ENCODE assay signal across 24 mouse cellular contexts in the genomic region with DNA sequence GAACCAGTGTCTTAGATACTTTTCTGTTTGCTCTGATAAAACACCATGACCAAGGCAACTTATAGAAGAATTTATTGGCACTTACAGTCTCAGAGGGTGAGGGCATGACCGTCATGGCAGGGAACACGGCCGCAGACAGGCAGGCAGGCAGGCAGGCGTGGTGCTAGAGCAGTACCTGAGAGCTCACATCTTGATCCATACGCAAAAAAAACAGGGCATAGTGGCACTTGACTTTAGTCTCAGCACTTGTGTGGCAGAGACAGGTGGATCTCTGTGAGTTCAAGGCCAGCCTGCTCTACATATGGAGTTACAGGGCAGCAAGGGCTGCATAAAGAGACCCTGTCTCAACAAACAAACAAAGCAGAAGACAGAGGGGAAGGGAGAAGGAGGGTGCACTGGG. TPM values are rescaled to one million over a fixed set of nuclear protein-coding genes. Genes with fewer than 3 reads are reported as not detected.
"Had no signal": no experiment of that assay in that cellular context is flagged by ENCODE, and none has a peak within 500 bp of the region (broad histone marks: within the 10 kb centered on the region; RNA-seq: fewer than 3 reads in every experiment).

No protein-coding gene starts in this region.

- H3K4me3 ChIP-seq: heart, adult 2 months; heart, embryonic 13.5 days; heart, embryonic 15.5 days; hindbrain, embryonic 13.5 days; hindbrain, embryonic 15.5 days; intestine, embryonic 15.5 days; layer of hippocampus, adult 2 months; left cerebral cortex, adult 2 months; limb, embryonic 10.5 days; limb, embryonic 12.5 days had no signal

- H3K36me3 ChIP-seq: heart, embryonic 13.5 days; heart, embryonic 15.5 days; hindbrain, embryonic 13.5 days; hindbrain, embryonic 15.5 days; intestine, embryonic 15.5 days; limb, embryonic 10.5 days; limb, embryonic 12.5 days had no signal

- H3K9ac ChIP-seq: heart, embryonic 13.5 days; heart, embryonic 15.5 days; hindbrain, embryonic 13.5 days; hindbrain, embryonic 15.5 days; intestine, embryonic 15.5 days; limb, embryonic 12.5 days had no signal

- H3K27ac ChIP-seq: heart, adult 2 months; heart, embryonic 13.5 days; heart, embryonic 15.5 days; hindbrain, embryonic 13.5 days; hindbrain, embryonic 15.5 days; hindbrain, postnatal 0 days; intestine, embryonic 15.5 days; layer of hippocampus, adult 2 months; left cerebral cortex, adult 2 months; limb, embryonic 10.5 days; limb, embryonic 12.5 days had no signal

- H3K9me3 ChIP-seq: heart, embryonic 15.5 days; hindbrain, embryonic 13.5 days; hindbrain, embryonic 15.5 days; intestine, embryonic 15.5 days; limb, embryonic 10.5 days; limb, embryonic 12.5 days had no signal

- H3K4me1 ChIP-seq: heart, embryonic 15.5 days; hindbrain, embryonic 13.5 days; hindbrain, embryonic 15.5 days; intestine, embryonic 15.5 days; limb, embryonic 10.5 days; limb, embryonic 12.5 days had no signal

- H3K27me3 ChIP-seq: heart, embryonic 13.5 days; heart, embryonic 15.5 days; hindbrain, embryonic 13.5 days; hindbrain, embryonic 15.5 days; intestine, embryonic 15.5 days; limb, embryonic 12.5 days had no signal

- H3K4me2 ChIP-seq: heart, embryonic 11.5 days; heart, embryonic 13.5 days; heart, embryonic 15.5 days; hindbrain, embryonic 13.5 days; hindbrain, embryonic 15.5 days; intestine, embryonic 15.5 days; limb, embryonic 12.5 days had no signal

- DNase-seq: gastrocnemius, postnatal 14 days; gastrocnemius, postnatal 36 days; heart, adult 11 months; heart, adult 2 months; heart, postnatal 14 days; heart, postnatal 36 days; kidney, adult 18-20 months; kidney, adult 8-10 months; kidney, postnatal 10 days; kidney, postnatal 25 days; kidney, postnatal 4 days; liver had no signal

- ATAC-seq: hindbrain, postnatal 0 days; intestine, embryonic 15.5 days; intestine, postnatal 0 days had no signal

RNA-seq across cellular contexts. Expression of a gene that starts 9.9 kb away (rescaled TPM):
- polyA plus RNA-seq: limb, embryonic 12.5 days had no signal
